Mouse (Mus musculus): ENCODE results near the gene Tob2. TPM values are rescaled to one million over a fixed set of nuclear protein-coding genes. Genes with fewer than 3 reads are reported as not detected.

Gene Tob2
- total RNA-seq, 2 experiments from 2014 or later: 34.5 to 44.1 TPM

Other genes with a start within 250 kb of the Tob2 start
- 10 to 100 TPM in 1 of 2 experiments, 1 to 10 TPM in 1; 8.1 to 10.9 TPM for gene L3mbtl2, start 194.9 kb downstream of the Tob2 start, total RNA-seq (2021)
- gene Chadl, start 161.5 kb downstream of the Tob2 start, total RNA-seq (2021): 1 to 10 TPM; 3.7 to 5.2 TPM
- gene Zc3h7b, start 113.7 kb downstream of the Tob2 start, total RNA-seq (2021): 10 to 100 TPM; 54.8 to 54.9 TPM
- gene Rangap1, start 113.3 kb downstream of the Tob2 start, total RNA-seq (2021): 10 to 100 TPM; 37.9 to 38.5 TPM
- 100 to 1,000 TPM; 112 to 117 TPM for gene Tef, start 56.4 kb downstream of the Tob2 start, total RNA-seq (2021)
- 10 to 100 TPM; 48.9 to 55.8 TPM for gene Phf5a, start 13.1 kb upstream of the Tob2 start, total RNA-seq (2021)
- gene Aco2, start 13.5 kb upstream of the Tob2 start, total RNA-seq (2021): 100 to 1,000 TPM; 650 to 720 TPM
- gene Polr3h, start 67.4 kb upstream of the Tob2 start, total RNA-seq (2021): 10 to 100 TPM; 14.1 to 16.5 TPM
- gene Csdc2, start 78.0 kb upstream of the Tob2 start, total RNA-seq (2021): 1 to 10 TPM; 9.1 to 9.4 TPM
- gene Pmm1, start 102.1 kb upstream of the Tob2 start, total RNA-seq (2021): 10 to 100 TPM; 20.3 to 21.6 TPM
- not detected for gene 1700029P11Rik, start 121.7 kb upstream of the Tob2 start, total RNA-seq (2021)
- 10 to 100 TPM; 26.2 to 28.6 TPM for gene Xrcc6, start 129.0 kb upstream of the Tob2 start, total RNA-seq (2021)
- 10 to 100 TPM; 21.9 to 23.9 TPM for gene Desi1, start 175.1 kb upstream of the Tob2 start, total RNA-seq (2021)
- 10 to 100 TPM; 60.2 to 64.0 TPM for gene Snu13, start 188.8 kb upstream of the Tob2 start, total RNA-seq (2021)
- not detected for gene 4930407I10Rik, start 200.4 kb upstream of the Tob2 start, total RNA-seq (2021)
- under 1 TPM in 1 of 2 experiments, not detected in 1; 0.16 TPM for gene Mei1, start 211.2 kb upstream of the Tob2 start, total RNA-seq (2021)